In the genomic region with DNA sequence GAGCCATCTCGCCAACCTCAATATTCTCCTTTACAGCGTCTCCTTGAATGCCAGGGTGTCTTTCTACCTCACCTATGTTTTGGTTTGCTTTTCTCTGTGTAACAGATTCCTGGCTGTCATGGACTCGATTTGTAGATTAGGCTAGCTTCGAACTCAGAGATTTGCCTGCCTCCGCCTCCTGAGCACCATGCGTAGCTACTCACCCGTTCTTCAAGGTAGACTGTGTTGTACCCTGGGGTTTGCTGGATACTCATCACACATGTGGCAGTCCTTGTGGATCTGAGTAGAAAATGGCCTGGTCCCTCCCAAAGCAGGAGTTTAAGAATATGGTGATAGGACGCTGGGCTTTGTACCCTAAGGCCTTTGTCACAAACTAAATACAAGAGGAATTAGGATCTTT, we compare ENCODE assay signal across 8 mouse cellular contexts. TPM values are rescaled to one million over a fixed set of nuclear protein-coding genes. Genes with fewer than 3 reads are reported as not detected.
A peak's percentile ranks its signal among the peaks of the same experiment; 100 is the strongest.
DNase-seq lines count a peak whose midpoint lies in the region; ATAC-seq and TF ChIP-seq lines count a peak whose summit lies in the region.

No protein-coding gene starts in this region.

- peak overlapping the region; percentile 98 for H3K4me3 ChIP-seq in erythroblast, embryonic 14.5 days (replicated peaks)
- H3K4me3 ChIP-seq in limb, embryonic 14.5 days (replicated peaks; ENCODE audit: low read length): peak overlapping the region; percentile 94
- peak overlapping the region; percentile 87 for H3K4me3 ChIP-seq in stomach, embryonic 16.5 days (replicated peaks; ENCODE audit: low read length)

- peak overlapping the region; percentile 61 for H3K9ac ChIP-seq in limb, embryonic 14.5 days (ENCODE audit: low read depth, low read length, severe bottlenecking)
- peak overlapping the region; percentile 68 for H3K9ac ChIP-seq in stomach, embryonic 16.5 days (ENCODE audit: low read length)

- H3K4me2 ChIP-seq in limb, embryonic 14.5 days (replicated peaks; ENCODE audit: low read depth, low read length, severe bottlenecking): peak overlapping the region; percentile 78
- H3K4me2 ChIP-seq in stomach, embryonic 16.5 days (ENCODE audit: low read depth, low read length): peak overlapping the region; percentile 59

- no peaks in the 10 kb centered on the region for H3K27me3 ChIP-seq in erythroblast, embryonic 14.5 days (ENCODE audit: control insufficient read depth)
- H3K27me3 ChIP-seq in limb, embryonic 14.5 days (ENCODE audit: control insufficient read depth, insufficient read depth, low read length): no peaks in the 10 kb centered on the region
- H3K27me3 ChIP-seq in stomach, embryonic 16.5 days (ENCODE audit: control insufficient read depth, insufficient read depth, low read length): no peaks in the 10 kb centered on the region

- WGBS in limb, embryonic 14.5 days: 11% methylated on average over 8 of the region's 8 CpGs
- 11% methylated on average over 8 of the region's 8 CpGs for WGBS in stomach, embryonic 16.5 days

- H3K9me3 ChIP-seq in erythroblast, embryonic 14.5 days (ENCODE audit: control insufficient read depth, low read length): no peaks in the 10 kb centered on the region
- no peaks in the 10 kb centered on the region for H3K9me3 ChIP-seq in limb, embryonic 14.5 days (ENCODE audit: control insufficient read depth, low read length)
- no peaks in the 10 kb centered on the region for H3K9me3 ChIP-seq in stomach, embryonic 16.5 days (replicated peaks; ENCODE audit: control insufficient read depth, low read length)

- DNase-seq in thymus, postnatal 25 days: peak; percentile 9
- no peak for DNase-seq in thymus, postnatal 36 days
- no peak for DNase-seq in limb, embryonic 14.5 days (ENCODE audit: low spot score)
- no peak for DNase-seq in layer of hippocampus, adult 11-12 months (ENCODE audit: low spot score)
- DNase-seq in spleen, adult 12 weeks (ENCODE audit: low spot score): no peak

- peaks cover 59% of the 10 kb centered on the region for H3K4me1 ChIP-seq in erythroblast, embryonic 14.5 days (ENCODE audit: control insufficient read depth)
- H3K4me1 ChIP-seq in limb, embryonic 14.5 days (ENCODE audit: control insufficient read depth, insufficient read depth, low read length): peaks cover 15% of the 10 kb centered on the region
- peaks cover 20% of the 10 kb centered on the region for H3K4me1 ChIP-seq in stomach, embryonic 16.5 days (ENCODE audit: control insufficient read depth, insufficient read depth, low read length)

- peak overlapping the region; percentile 40; the same call in 1 of the 2 replicates for H3K27ac ChIP-seq in limb, embryonic 14.5 days (replicated peaks; ENCODE audit: low read depth, low read length)
- H3K27ac ChIP-seq in stomach, embryonic 16.5 days (ENCODE audit: low read length): peak overlapping the region; percentile 42; the same call in 1 of the 2 replicates

- peaks cover 75% of the 10 kb centered on the region for H3K36me3 ChIP-seq in erythroblast, embryonic 14.5 days (ENCODE audit: control insufficient read depth)
- H3K36me3 ChIP-seq in limb, embryonic 14.5 days (ENCODE audit: control insufficient read depth, insufficient read depth, low read length): peaks cover 42% of the 10 kb centered on the region
- peaks cover 10% of the 10 kb centered on the region; the same call in 1 of the 2 replicates for H3K36me3 ChIP-seq in stomach, embryonic 16.5 days (ENCODE audit: control insufficient read depth, insufficient read depth, low read length)

- ATAC-seq in erythroblast, adult 5-6 weeks (replicated peaks; ENCODE audit: low FRiP score, poor library complexity, severe bottlenecking): no peak
- ATAC-seq in limb, embryonic 14.5 days (ENCODE audit: low FRiP score, low read depth): no peak
- ATAC-seq in stomach, embryonic 16.5 days (ENCODE audit: insufficient read depth, low FRiP score): no peak

- TF ChIP-seq POLR2A in limb, embryonic 14.5 days (IDR thresholded peaks at IDR 0.05; ENCODE audit: borderline replicate concordance, extremely low read depth, insufficient read depth, insufficient read length): no peak

RNA-seq across cellular contexts. Expression of a gene that starts 1.0 kb away (rescaled TPM):
- polyA plus RNA-seq in erythroblast, embryonic 14.5 days (2012): 0.29 and 0.33 TPM in 2 replicates
- 11.3 and 11.9 TPM in 2 replicates for total RNA-seq in erythroblast, adult 5-6 weeks (2015; ENCODE audit: low replicate concordance)
- 18.8 and 21.6 TPM in 2 replicates for total RNA-seq in erythroblast, adult 5-6 weeks (2017; ENCODE audit: low replicate concordance)
- polyA plus RNA-seq in limb, embryonic 14.5 days (2012; rRNA removed): 46.5 and 75.0 TPM in 2 replicates
- 16.2 and 16.3 TPM in 2 replicates for polyA plus RNA-seq in limb, embryonic 14.5 days (2014; fragmentation: Nextera tagmentation; extraction: Ambion mirVana)
- 6.6 and 6.8 TPM in 2 replicates for polyA plus RNA-seq in stomach, embryonic 16.5 days (2015; fragmentation: Nextera tagmentation; extraction: Ambion mirVana)

RNA-seq across cellular contexts. Expression of a gene that starts 18.4 kb away (rescaled TPM):
- polyA plus RNA-seq in erythroblast, embryonic 14.5 days (2012): 13.3 and 16.8 TPM in 2 replicates
- total RNA-seq in erythroblast, adult 5-6 weeks (2015; ENCODE audit: low replicate concordance): 25.7 and 29.0 TPM in 2 replicates
- 6.0 and 7.7 TPM in 2 replicates for total RNA-seq in erythroblast, adult 5-6 weeks (2017; ENCODE audit: low replicate concordance)
- 110 and 137 TPM in 2 replicates for polyA plus RNA-seq in limb, embryonic 14.5 days (2012; rRNA removed)
- 58.9 and 62.7 TPM in 2 replicates for polyA plus RNA-seq in limb, embryonic 14.5 days (2014; fragmentation: Nextera tagmentation; extraction: Ambion mirVana)
- polyA plus RNA-seq in stomach, embryonic 16.5 days (2015; fragmentation: Nextera tagmentation; extraction: Ambion mirVana): 45.6 and 49.4 TPM in 2 replicates

RNA-seq across cellular contexts. Expression of a gene that starts 49.7 kb away (rescaled TPM):
- polyA plus RNA-seq in erythroblast, embryonic 14.5 days (2012): 0.05 and 0.08 TPM in 2 replicates
- 0.38 and 0.63 TPM in 2 replicates for total RNA-seq in erythroblast, adult 5-6 weeks (2015; ENCODE audit: low replicate concordance)
- total RNA-seq in erythroblast, adult 5-6 weeks (2017; ENCODE audit: low replicate concordance): 0.60 and 2.4 TPM in 2 replicates
- 16.2 and 18.3 TPM in 2 replicates for polyA plus RNA-seq in limb, embryonic 14.5 days (2012; rRNA removed)
- 13.2 and 13.5 TPM in 2 replicates for polyA plus RNA-seq in limb, embryonic 14.5 days (2014; fragmentation: Nextera tagmentation; extraction: Ambion mirVana)
- polyA plus RNA-seq in stomach, embryonic 16.5 days (2015; fragmentation: Nextera tagmentation; extraction: Ambion mirVana): 13.5 and 13.7 TPM in 2 replicates

RNA-seq across cellular contexts. Expression of a gene that starts 49.7 kb away (rescaled TPM):
- polyA plus RNA-seq in erythroblast, embryonic 14.5 days (2012): not detected in 2 replicates
- total RNA-seq in erythroblast, adult 5-6 weeks (2015; ENCODE audit: low replicate concordance): not detected in 2 replicates
- total RNA-seq in erythroblast, adult 5-6 weeks (2017; ENCODE audit: low replicate concordance): 0.77 TPM in 1 of 2 replicates, not detected in the other
- polyA plus RNA-seq in limb, embryonic 14.5 days (2012; rRNA removed): 0.47 and 0.62 TPM in 2 replicates
- polyA plus RNA-seq in limb, embryonic 14.5 days (2014; fragmentation: Nextera tagmentation; extraction: Ambion mirVana): 1.4 and 1.7 TPM in 2 replicates
- 3.7 and 4.7 TPM in 2 replicates for polyA plus RNA-seq in stomach, embryonic 16.5 days (2015; fragmentation: Nextera tagmentation; extraction: Ambion mirVana)

RNA-seq across cellular contexts. Expression of a gene that starts 54.7 kb away (rescaled TPM):
- 3.0 and 3.1 TPM in 2 replicates for polyA plus RNA-seq in erythroblast, embryonic 14.5 days (2012)
- total RNA-seq in erythroblast, adult 5-6 weeks (2015; ENCODE audit: low replicate concordance): 4.2 and 4.8 TPM in 2 replicates
- 3.2 and 3.8 TPM in 2 replicates for total RNA-seq in erythroblast, adult 5-6 weeks (2017; ENCODE audit: low replicate concordance)
- polyA plus RNA-seq in limb, embryonic 14.5 days (2012; rRNA removed): 17.0 and 24.6 TPM in 2 replicates
- 16.4 and 18.3 TPM in 2 replicates for polyA plus RNA-seq in limb, embryonic 14.5 days (2014; fragmentation: Nextera tagmentation; extraction: Ambion mirVana)
- 13.2 and 14.7 TPM in 2 replicates for polyA plus RNA-seq in stomach, embryonic 16.5 days (2015; fragmentation: Nextera tagmentation; extraction: Ambion mirVana)

Comparison
In these comparisons a context has a peak if more than half of its experiments do, and no peak if none do; other contexts are left out.
1. RNA of a gene that starts 49.7 kb away (polyA plus RNA-seq): 13.2 to 18.3 TPM in limb, embryonic 14.5 days and 13.5 to 13.7 TPM in stomach, embryonic 16.5 days; 0.05 to 0.08 TPM in erythroblast, embryonic 14.5 days; every median in the first group is over 10 times any median in the second.
2. Peak in every context shown above with its lines, with median percentiles within 50 percentile points of each other: H3K4me3 ChIP-seq.